Mouse (Mus musculus): ENCODE data around the gene Tm9sf1. TPM values are rescaled to one million over a fixed set of nuclear protein-coding genes. Genes with fewer than 3 reads are reported as not detected.

Gene Tm9sf1
- polyA plus RNA-seq, 1 experiment from 2014 or later = 122 TPM

GRCm38 (mm10) chr14:55590748-55591330 lies 52.8 kb downstream of the Tm9sf1 start, which contains the start of gene Psme2:
TSS of gene Psme2 (minus strand) at chr14:55591113.
- Histone ChIP-seq H3K27me3 (ENCODE audit: insufficient read depth, low read length) (no peaks in the 10 kb centered on the region), H3K9me3 (ENCODE audit: low read depth, low read length) (no peaks in the 10 kb centered on the region), H3K27ac (ENCODE audit: low read depth) (peak within 1 kb of the TSS; percentile 94), H3K4me2 (peak within 1 kb of the TSS; percentile 94), H3K4me1 (ENCODE audit: insufficient read depth) (peaks cover 6% of the 10 kb centered on the region; the same call in 1 of the 2 replicates), H3K4me3 (ENCODE audit: low read depth, low read length) (peak within 1 kb of the TSS; percentile 88), H3K9ac (peak within 1 kb of the TSS; percentile 79), H3K36me3 (ENCODE audit: insufficient read depth) (peaks cover 34% of the 10 kb centered on the region)
- WGBS = under 1% methylated on average over 22 of the region's 22 CpGs
- TF ChIP-seq CTCF (IDR thresholded peaks at IDR 0.05; ENCODE audit: low read depth) = no peak
- DNase-seq (peak; percentile 98), ATAC-seq (ENCODE audit: insufficient read depth) (peak; percentile 98)

GRCm38 (mm10) chr14:55589771-55590448 lies 53.7 kb downstream of the Tm9sf1 start:
- ATAC-seq (ENCODE audit: insufficient read depth) = no peak
- Histone ChIP-seq H3K36me3 (ENCODE audit: insufficient read depth) (peaks cover 25% of the 10 kb centered on the region), H3K9ac (peak overlapping the region; percentile 63), H3K9me3 (ENCODE audit: low read depth, low read length) (no peaks in the 10 kb centered on the region), H3K4me1 (ENCODE audit: insufficient read depth) (peaks cover 12% of the 10 kb centered on the region; the same call in 1 of the 2 replicates), H3K4me3 (ENCODE audit: low read depth, low read length) (peak overlapping the region; percentile 88), H3K27me3 (ENCODE audit: insufficient read depth, low read length) (no peaks in the 10 kb centered on the region), H3K4me2 (peak overlapping the region; percentile 94), H3K27ac (ENCODE audit: low read depth) (no peak overlapping the region)
- TF ChIP-seq CTCF (IDR thresholded peaks at IDR 0.05; ENCODE audit: low read depth) = no peak
- no peak for DNase-seq
- 81% methylated on average over 11 of the region's 11 CpGs for WGBS

DNA sequence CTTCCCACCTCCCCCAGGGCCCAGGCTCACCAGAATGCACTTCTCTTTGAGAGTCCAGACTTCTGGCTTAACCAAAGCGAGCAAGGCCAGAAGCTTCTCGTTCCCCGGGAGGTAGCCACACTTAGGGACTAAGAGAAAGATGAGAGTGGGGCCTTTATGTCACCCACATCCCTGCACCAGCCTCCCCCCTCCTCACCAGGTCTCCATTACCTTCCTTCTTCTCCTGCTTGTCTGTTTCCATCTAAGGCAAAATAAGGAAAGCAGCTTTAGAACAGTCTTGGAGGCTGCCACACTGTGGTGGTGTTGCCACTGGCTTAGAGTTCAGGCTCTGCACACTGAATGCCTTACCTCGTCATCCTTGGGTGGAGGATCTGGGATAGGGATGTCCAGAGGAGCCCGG lies 54.3 kb downstream of the Tm9sf1 start:
- H3K4me2 ChIP-seq = no peak overlapping the region
- H3K9ac ChIP-seq = no peak overlapping the region
- no peaks in the 10 kb centered on the region for H3K9me3 ChIP-seq (ENCODE audit: low read depth, low read length)
- DNase-seq (no peak), ATAC-seq (ENCODE audit: insufficient read depth) (no peak)
- 98% methylated on average over 5 of the region's 5 CpGs for WGBS
- peaks cover 12% of the 10 kb centered on the region; the same call in 1 of the 2 replicates for H3K4me1 ChIP-seq (ENCODE audit: insufficient read depth)
- H3K27me3 ChIP-seq (ENCODE audit: insufficient read depth, low read length) = no peaks in the 10 kb centered on the region
- TF ChIP-seq CTCF (IDR thresholded peaks at IDR 0.05; ENCODE audit: low read depth) = no peak
- H3K36me3 ChIP-seq (ENCODE audit: insufficient read depth) = peaks cover 19% of the 10 kb centered on the region
- no peak overlapping the region for H3K4me3 ChIP-seq (ENCODE audit: low read depth, low read length)
- no peak overlapping the region for H3K27ac ChIP-seq (ENCODE audit: low read depth)

GRCm38 (mm10) chr14:55586149-55586548 lies 57.5 kb downstream of the Tm9sf1 start:
- H3K27ac ChIP-seq (ENCODE audit: low read depth) = peak overlapping the region; percentile 24; the same call in 1 of the 2 replicates
- 0 out of 2 replicates have a peak, but pooled peaks cover 6% of the 10 kb centered on the region for H3K4me1 ChIP-seq (ENCODE audit: insufficient read depth)
- no peaks in the 10 kb centered on the region for H3K9me3 ChIP-seq (ENCODE audit: low read depth, low read length)
- TF ChIP-seq CTCF (IDR thresholded peaks at IDR 0.05; ENCODE audit: low read depth) = no peak
- H3K4me2 ChIP-seq = no peak overlapping the region
- H3K27me3 ChIP-seq (ENCODE audit: insufficient read depth, low read length) = no peaks in the 10 kb centered on the region
- WGBS = 86% methylated on average over 2 of the region's 2 CpGs
- H3K4me3 ChIP-seq (ENCODE audit: low read depth, low read length) = no peak overlapping the region
- ATAC-seq (ENCODE audit: insufficient read depth) (no peak), DNase-seq (no peak)
- H3K9ac ChIP-seq = no peak overlapping the region
- peaks cover 15% of the 10 kb centered on the region for H3K36me3 ChIP-seq (ENCODE audit: insufficient read depth)

Other genes starting within 250 kb of the Tm9sf1 start
- 66.6 and 68.6 TPM in 2 replicates for gene Dhrs4, start 165.0 kb downstream of the Tm9sf1 start, polyA plus RNA-seq (2014; fragmentation: Nextera tagmentation; extraction: Ambion mirVana)
- gene Carmil3, start 153.2 kb downstream of the Tm9sf1 start, polyA plus RNA-seq (2014; fragmentation: Nextera tagmentation; extraction: Ambion mirVana) = 2.8 and 3.1 TPM in 2 replicates
- 0.15 and 0.25 TPM in 2 replicates for gene Cpne6, start 133.4 kb downstream of the Tm9sf1 start, polyA plus RNA-seq (2014; fragmentation: Nextera tagmentation; extraction: Ambion mirVana)
- not detected in 2 replicates for gene Nrl, start 118.8 kb downstream of the Tm9sf1 start, polyA plus RNA-seq (2014; fragmentation: Nextera tagmentation; extraction: Ambion mirVana)
- gene Pck2, start 103.5 kb downstream of the Tm9sf1 start, polyA plus RNA-seq (2014; fragmentation: Nextera tagmentation; extraction: Ambion mirVana) = 52.1 and 55.4 TPM in 2 replicates
- 53.9 and 62.3 TPM in 2 replicates for gene Dcaf11, start 83.8 kb downstream of the Tm9sf1 start, polyA plus RNA-seq (2014; fragmentation: Nextera tagmentation; extraction: Ambion mirVana)
- gene A730061H03Rik, start 83.4 kb downstream of the Tm9sf1 start, polyA plus RNA-seq (2014; fragmentation: Nextera tagmentation; extraction: Ambion mirVana) = 1.2 and 1.6 TPM in 2 replicates
- gene Fitm1, start 68.2 kb downstream of the Tm9sf1 start, polyA plus RNA-seq (2014; fragmentation: Nextera tagmentation; extraction: Ambion mirVana) = 0.76 and 1.7 TPM in 2 replicates
- 139 and 142 TPM in 2 replicates for gene Psme1, start 65.7 kb downstream of the Tm9sf1 start, polyA plus RNA-seq (2014; fragmentation: Nextera tagmentation; extraction: Ambion mirVana)
- 2.1 and 2.4 TPM in 2 replicates for gene Emc9, start 58.5 kb downstream of the Tm9sf1 start, polyA plus RNA-seq (2014; fragmentation: Nextera tagmentation; extraction: Ambion mirVana)
- gene Psme2, start 52.7 kb downstream of the Tm9sf1 start, polyA plus RNA-seq (2014; fragmentation: Nextera tagmentation; extraction: Ambion mirVana) = 228 and 242 TPM in 2 replicates
- 14.4 and 16.9 TPM in 2 replicates for gene Rnf31, start 52.1 kb downstream of the Tm9sf1 start, polyA plus RNA-seq (2014; fragmentation: Nextera tagmentation; extraction: Ambion mirVana)
- 8.9 and 9.0 TPM in 2 replicates for gene Irf9, start 40.2 kb downstream of the Tm9sf1 start, polyA plus RNA-seq (2014; fragmentation: Nextera tagmentation; extraction: Ambion mirVana)
- 8.5 and 14.2 TPM in 2 replicates for gene Rec8, start 25.8 kb downstream of the Tm9sf1 start, polyA plus RNA-seq (2014; fragmentation: Nextera tagmentation; extraction: Ambion mirVana)
- gene Ipo4, start 7.8 kb downstream of the Tm9sf1 start, polyA plus RNA-seq (2014; fragmentation: Nextera tagmentation; extraction: Ambion mirVana) = 97.5 and 115 TPM in 2 replicates
- gene Gm49378, start 5.9 kb downstream of the Tm9sf1 start, polyA plus RNA-seq (2014; fragmentation: Nextera tagmentation; extraction: Ambion mirVana) = 2.1 TPM in 2 replicates
- 0.89 and 1.1 TPM in 2 replicates for gene Tssk4, start 6.4 kb upstream of the Tm9sf1 start, polyA plus RNA-seq (2014; fragmentation: Nextera tagmentation; extraction: Ambion mirVana)
- gene Mdp1, start 16.7 kb upstream of the Tm9sf1 start, polyA plus RNA-seq (2014; fragmentation: Nextera tagmentation; extraction: Ambion mirVana) = 51.6 and 52.0 TPM in 2 replicates
- 58.4 and 59.4 TPM in 2 replicates for gene Gmpr2, start 28.1 kb upstream of the Tm9sf1 start, polyA plus RNA-seq (2014; fragmentation: Nextera tagmentation; extraction: Ambion mirVana)
- 556 and 577 TPM in 2 replicates for gene Nedd8, start 28.3 kb upstream of the Tm9sf1 start, polyA plus RNA-seq (2014; fragmentation: Nextera tagmentation; extraction: Ambion mirVana)
- 53.3 and 58.0 TPM in 2 replicates for gene Tinf2, start 38.0 kb upstream of the Tm9sf1 start, polyA plus RNA-seq (2014; fragmentation: Nextera tagmentation; extraction: Ambion mirVana)
- gene Tgm1, start 70.1 kb upstream of the Tm9sf1 start, polyA plus RNA-seq (2014; fragmentation: Nextera tagmentation; extraction: Ambion mirVana) = 0.89 and 1.3 TPM in 2 replicates
- gene Rabggta, start 78.5 kb upstream of the Tm9sf1 start, polyA plus RNA-seq (2014; fragmentation: Nextera tagmentation; extraction: Ambion mirVana) = 25.6 and 29.5 TPM in 2 replicates
- 76.7 and 79.9 TPM in 2 replicates for gene Dhrs1, start 101.9 kb upstream of the Tm9sf1 start, polyA plus RNA-seq (2014; fragmentation: Nextera tagmentation; extraction: Ambion mirVana)
- 48.7 and 50.6 TPM in 2 replicates for gene Nop9, start 101.9 kb upstream of the Tm9sf1 start, polyA plus RNA-seq (2014; fragmentation: Nextera tagmentation; extraction: Ambion mirVana)
- gene Cideb, start 114.7 kb upstream of the Tm9sf1 start, polyA plus RNA-seq (2014; fragmentation: Nextera tagmentation; extraction: Ambion mirVana) = 0.36 and 0.38 TPM in 2 replicates
- 0.19 and 0.70 TPM in 2 replicates for gene Ltb4r2, start 117.6 kb upstream of the Tm9sf1 start, polyA plus RNA-seq (2014; fragmentation: Nextera tagmentation; extraction: Ambion mirVana)
- gene Ltb4r1, start 122.2 kb upstream of the Tm9sf1 start, polyA plus RNA-seq (2014; fragmentation: Nextera tagmentation; extraction: Ambion mirVana) = 0.31 and 0.64 TPM in 2 replicates
- 11.6 and 14.1 TPM in 2 replicates for gene Adcy4, start 140.3 kb upstream of the Tm9sf1 start, polyA plus RNA-seq (2014; fragmentation: Nextera tagmentation; extraction: Ambion mirVana)
- 42.5 and 51.4 TPM in 2 replicates for gene Ripk3, start 145.1 kb upstream of the Tm9sf1 start, polyA plus RNA-seq (2014; fragmentation: Nextera tagmentation; extraction: Ambion mirVana)
- 58.8 and 66.1 TPM in 2 replicates for gene Nfatc4, start 179.3 kb upstream of the Tm9sf1 start, polyA plus RNA-seq (2014; fragmentation: Nextera tagmentation; extraction: Ambion mirVana)
- 18.7 and 19.4 TPM in 2 replicates for gene Nynrin, start 210.2 kb upstream of the Tm9sf1 start, polyA plus RNA-seq (2014; fragmentation: Nextera tagmentation; extraction: Ambion mirVana)
- gene Cbln3, start 240.6 kb upstream of the Tm9sf1 start, polyA plus RNA-seq (2014; fragmentation: Nextera tagmentation; extraction: Ambion mirVana) = 1.4 and 1.9 TPM in 2 replicates
- gene Khnyn, start 241.1 kb upstream of the Tm9sf1 start, polyA plus RNA-seq (2014; fragmentation: Nextera tagmentation; extraction: Ambion mirVana) = 11.0 and 13.7 TPM in 2 replicates